Mouse (Mus musculus) olfactory bulb, adult 2 months (tissue): ENCODE measurements around the gene Mn1.

Source experiments
- CTCF ChIP-seq: fragments of 200-500 bp; IDR thresholded peaks from 2 replicates; pipeline ENCODE4 v1.5.1; 2012; ENCODE audit warnings: low read depth, mild to moderate bottlenecking, low read length, moderate library complexity; ENCODE audit not compliant: insufficient read depth
- POLR2A ChIP-seq: fragments of 200-500 bp; IDR thresholded peaks from 2 replicates; pipeline ENCODE4 v1.6.1; 2012; ENCODE audit warnings: mild to moderate bottlenecking, low read depth, low read length, moderate library complexity; ENCODE audit not compliant: insufficient read depth

GRCm38 (mm10) chr5:111414192-111414591 is 3.0 kb upstream of the Mn1 start:
- TF ChIP-seq POLR2A (no peak), CTCF (peak; percentile 74)
